Mouse (Mus musculus) heart, postnatal 0 days (tissue): ENCODE measurements at regions not wholly inside any gene's neighbourhood (a gene's known extent, or its start where the extent isn't known, plus 50 kb on each side); places are given as distances from the start of the nearest gene placed in this dataset.

Experiments used
- ATAC-seq: fragments of 200-750 bp; cut with Nextera tagmentation; 2 replicates; pipeline ENCODE4 v1.8.0; 2017; ENCODE audit warnings: low read depth, moderate number of reproducible peaks, moderate library complexity; ENCODE audit not compliant: insufficient read depth
- DNase-seq: peaks from one replicate; pipeline ENCODE4 v3.0.0-alpha.2; 2016; ENCODE audit warnings: low spot score
- H3K27ac ChIP-seq: fragments of 300-500 bp; sonication (generic); 2 replicates; pipeline ENCODE4 v1.5.1; 2014; ENCODE audit warnings: low read depth, mild to moderate bottlenecking
- H3K27me3 ChIP-seq: fragments of 300-500 bp; sonication (generic); 2 replicates; pipeline ENCODE4 v1.6.1; 2014; ENCODE audit warnings: low read length, mixed read lengths; ENCODE audit not compliant: control insufficient read depth, insufficient read depth
- H3K36me3 ChIP-seq: fragments of 300-500 bp; sonication (generic); replicated peaks from 2 replicates; pipeline ENCODE4 v1.6.1; 2014; ENCODE audit warnings: low read length, mixed read lengths; ENCODE audit not compliant: control insufficient read depth, insufficient read depth
- H3K4me1 ChIP-seq: fragments of 300-500 bp; sonication (generic); 2 replicates; pipeline ENCODE4 v1.6.1; 2014; ENCODE audit warnings: antibody characterized with exemption; ENCODE audit not compliant: control insufficient read depth, insufficient read depth
- H3K4me2 ChIP-seq: fragments of 300-500 bp; sonication (generic); 2 replicates; pipeline ENCODE4 v1.6.1; 2014; ENCODE audit warnings: low read depth, mild to moderate bottlenecking, low read length, moderate library complexity
- H3K4me3 ChIP-seq: fragments of 300-500 bp; sonication (generic); 2 replicates; pipeline ENCODE4 v1.5.1; 2014; ENCODE audit warnings: low read depth, low read length
- H3K9ac ChIP-seq: fragments of 300-500 bp; sonication (generic); replicated peaks from 2 replicates; pipeline ENCODE4 v1.6.1; 2014; ENCODE audit warnings: low read depth, low read length, mixed read lengths
- H3K9me3 ChIP-seq: fragments of 300-500 bp; sonication (generic); replicated peaks from 2 replicates; pipeline ENCODE4 v1.6.1; 2016; ENCODE audit warnings: low read length; ENCODE audit not compliant: control insufficient read depth
- CTCF ChIP-seq: IDR thresholded peaks from 2 replicates; pipeline ENCODE4 v1.5.1; 2016; ENCODE audit warnings: antibody characterized with exemption, control low read depth, low read depth
- EP300 ChIP-seq: IDR thresholded peaks from 2 replicates; pipeline ENCODE4 v1.6.1; 2016; ENCODE audit warnings: antibody characterized with exemption, low read depth
- WGBS: fragments of 180-500 bp; shearing (Covaris S2); extraction: QIAGEN DNeasy Blood & Tissue Kit; methylation state at CpG from one replicate; pipeline ENCODE4 v1.1.7; 2014; 5-methylcytosine and 5-hydroxymethylcytosine counted together

DNA sequence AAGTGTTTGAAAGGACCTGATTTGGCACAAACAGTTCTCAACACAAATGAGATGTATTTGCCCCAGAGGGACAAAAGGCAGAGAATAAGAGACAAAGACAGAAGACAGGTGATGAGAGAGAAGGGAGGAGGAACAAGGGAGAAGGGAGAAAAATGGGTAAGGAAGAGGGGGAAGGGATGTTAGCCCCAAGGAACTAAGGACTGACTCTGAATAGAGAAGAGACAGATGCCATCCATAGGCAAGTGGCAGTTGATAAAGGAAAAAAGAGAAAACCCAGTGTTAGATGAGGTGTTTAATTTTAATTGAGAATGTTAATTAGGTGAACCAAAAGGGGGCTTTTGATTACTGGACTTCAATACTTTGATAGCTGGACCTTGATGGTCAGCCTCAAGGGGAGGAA is 137.4 kb upstream of the B430305J03Rik start:
- DNase-seq (no peak), ATAC-seq (no peak)
- no peak overlapping the region for H3K9ac ChIP-seq
- no peak for TF ChIP-seq EP300
- TF ChIP-seq CTCF = no peak
- H3K9me3 ChIP-seq = no peaks in the 10 kb centered on the region
- no peak overlapping the region for H3K27ac ChIP-seq
- no peaks in the 10 kb centered on the region for H3K4me1 ChIP-seq
- H3K4me3 ChIP-seq = no peak overlapping the region
- no peaks in the 10 kb centered on the region for H3K36me3 ChIP-seq
- no peak overlapping the region for H3K4me2 ChIP-seq
- no peaks in the 10 kb centered on the region for H3K27me3 ChIP-seq

DNA sequence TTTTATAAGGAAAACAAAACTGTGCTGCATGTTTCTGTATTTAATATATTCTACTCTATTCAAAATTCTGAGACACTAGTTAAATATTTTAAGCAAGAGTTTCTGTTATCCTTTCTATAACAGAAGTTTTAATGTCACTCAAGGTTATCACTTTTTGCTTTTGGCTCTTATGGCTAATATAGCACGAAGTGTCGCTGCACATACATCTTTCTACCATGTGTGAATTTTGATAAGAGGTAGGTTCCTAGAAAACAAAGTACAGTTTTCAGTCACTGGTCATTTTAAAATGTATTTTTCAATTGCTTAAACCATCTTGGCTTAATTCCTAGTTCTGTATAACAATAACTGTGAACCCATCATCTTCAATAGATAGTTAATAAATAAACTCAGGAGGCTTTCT is 129.1 kb upstream of the B430305J03Rik start:
- Histone ChIP-seq H3K4me3 (no peak overlapping the region), H3K9me3 (no peaks in the 10 kb centered on the region), H3K27me3 (no peaks in the 10 kb centered on the region), H3K9ac (no peak overlapping the region), H3K4me2 (no peak overlapping the region), H3K27ac (no peak overlapping the region), H3K36me3 (no peaks in the 10 kb centered on the region), H3K4me1 (no peaks in the 10 kb centered on the region)
- TF ChIP-seq CTCF (no peak), EP300 (no peak)
- no peak for ATAC-seq
- no peak for DNase-seq
- WGBS = 69% methylated on average over 2 of the region's 2 CpGs

DNA sequence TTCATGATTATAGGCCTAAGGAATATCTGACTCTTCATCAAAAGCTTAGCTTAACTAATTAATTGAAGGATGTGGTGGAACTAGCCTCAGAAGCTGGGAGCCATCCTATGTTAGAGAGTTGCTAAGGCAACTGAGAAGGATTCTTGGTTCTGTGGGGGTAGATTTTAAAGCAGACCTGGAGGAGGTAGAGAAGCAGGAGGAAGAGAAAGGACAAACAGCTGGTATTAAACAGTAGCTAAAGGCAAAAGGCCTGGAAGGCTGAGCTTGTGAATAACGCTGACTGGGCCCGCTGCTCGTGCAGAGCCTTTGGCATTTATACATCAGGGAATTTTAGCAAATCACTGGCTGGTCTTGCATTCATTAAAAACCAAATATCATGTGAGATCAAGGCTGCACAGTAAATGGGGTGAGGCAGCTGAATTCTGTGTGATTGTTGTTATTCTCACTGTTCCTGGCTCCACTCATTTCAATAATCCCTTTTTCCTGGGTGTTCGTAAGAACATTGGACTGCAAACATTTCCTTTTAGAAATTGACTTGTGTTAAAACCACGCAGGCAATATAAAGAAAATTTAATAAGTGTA is 121.1 kb upstream of the B430305J03Rik start:
- no peak overlapping the region for H3K4me3 ChIP-seq
- H3K27me3 ChIP-seq = no peaks in the 10 kb centered on the region
- DNase-seq = no peak
- H3K36me3 ChIP-seq = no peaks in the 10 kb centered on the region
- 86% methylated on average over 5 of the region's 5 CpGs for WGBS
- no peak overlapping the region for H3K27ac ChIP-seq
- TF ChIP-seq CTCF = no peak
- TF ChIP-seq EP300 = no peak
- no peaks in the 10 kb centered on the region for H3K4me1 ChIP-seq
- no peaks in the 10 kb centered on the region for H3K9me3 ChIP-seq
- H3K4me2 ChIP-seq = no peak overlapping the region
- H3K9ac ChIP-seq = no peak overlapping the region
- ATAC-seq = no peak

DNA sequence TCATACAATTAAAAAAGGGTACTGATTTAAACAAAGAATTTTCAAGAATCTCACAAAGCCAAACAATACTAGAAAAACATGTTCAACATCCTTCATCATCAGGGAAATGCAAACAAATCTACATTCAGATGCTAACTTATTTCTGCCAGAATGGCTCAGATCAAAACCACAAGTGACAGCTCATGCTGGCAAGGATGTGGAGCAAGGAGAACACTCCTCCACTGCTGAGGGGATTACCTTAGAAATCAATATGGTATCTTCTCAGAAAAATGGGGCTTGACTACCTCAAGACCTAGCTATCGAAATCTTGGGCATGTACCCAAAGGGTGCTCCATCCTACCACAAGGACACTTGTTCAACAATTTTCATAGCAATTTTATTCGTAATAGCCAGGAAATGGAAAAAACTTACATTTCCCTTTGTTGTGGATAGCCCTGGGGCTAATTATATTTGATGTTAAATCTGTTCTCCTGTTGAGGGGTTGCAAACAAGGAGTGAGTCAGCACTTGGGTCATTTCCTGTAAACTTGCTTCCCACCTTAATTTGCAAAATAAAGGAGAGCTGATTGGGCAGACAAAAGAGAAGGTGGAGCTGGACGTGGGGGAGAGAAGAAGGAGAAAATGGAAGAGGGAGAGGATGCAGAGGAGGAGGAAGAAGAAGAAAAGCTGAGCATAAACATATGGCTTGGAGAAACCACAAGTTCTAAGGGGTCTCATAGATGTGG is 113.3 kb upstream of the B430305J03Rik start:
- 53% methylated on average over 3 of the region's 3 CpGs for WGBS
- no peak for ATAC-seq
- no peaks in the 10 kb centered on the region for H3K9me3 ChIP-seq

DNA sequence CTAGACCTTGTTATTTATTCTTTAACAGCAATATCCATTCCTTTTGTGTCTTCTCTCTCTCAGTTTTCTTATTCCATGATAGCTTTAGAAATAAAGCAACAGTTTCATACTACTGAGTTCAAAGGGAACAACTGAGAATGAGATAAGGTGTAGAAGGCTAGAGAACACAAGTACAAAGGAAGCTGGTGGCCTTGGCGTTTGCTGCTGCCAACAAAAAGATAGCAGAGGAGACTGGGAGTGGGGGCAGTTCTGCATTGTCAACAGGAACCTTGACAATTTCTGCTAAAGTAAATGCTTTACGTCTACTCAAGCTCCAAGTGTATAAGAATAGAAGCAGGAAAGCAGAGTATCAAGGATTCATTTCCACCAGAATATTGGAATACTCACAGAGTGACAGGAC is 109.3 kb upstream of the B430305J03Rik start:
- 11% methylated on average over 2 of the region's 2 CpGs for WGBS
- Histone ChIP-seq H3K36me3 (no peaks in the 10 kb centered on the region), H3K4me1 (no peaks in the 10 kb centered on the region), H3K9ac (no peak overlapping the region), H3K4me2 (no peak overlapping the region), H3K27me3 (no peaks in the 10 kb centered on the region), H3K27ac (no peak overlapping the region), H3K4me3 (no peak overlapping the region), H3K9me3 (no peaks in the 10 kb centered on the region)
- no peak for ATAC-seq
- no peak for DNase-seq
- TF ChIP-seq EP300 = no peak
- TF ChIP-seq CTCF = no peak

More for the DNA sequence above, 113.3 kb upstream of the B430305J03Rik start:
- H3K36me3 ChIP-seq = no peaks in the 10 kb centered on the region
- no peaks in the 10 kb centered on the region for H3K27me3 ChIP-seq
- no peak for DNase-seq
- H3K27ac ChIP-seq = no peak overlapping the region
- TF ChIP-seq EP300 (no peak), CTCF (no peak)
- H3K4me1 ChIP-seq = no peaks in the 10 kb centered on the region
- H3K4me2 ChIP-seq = no peak overlapping the region
- H3K4me3 ChIP-seq = no peak overlapping the region
- no peak overlapping the region for H3K9ac ChIP-seq

DNA sequence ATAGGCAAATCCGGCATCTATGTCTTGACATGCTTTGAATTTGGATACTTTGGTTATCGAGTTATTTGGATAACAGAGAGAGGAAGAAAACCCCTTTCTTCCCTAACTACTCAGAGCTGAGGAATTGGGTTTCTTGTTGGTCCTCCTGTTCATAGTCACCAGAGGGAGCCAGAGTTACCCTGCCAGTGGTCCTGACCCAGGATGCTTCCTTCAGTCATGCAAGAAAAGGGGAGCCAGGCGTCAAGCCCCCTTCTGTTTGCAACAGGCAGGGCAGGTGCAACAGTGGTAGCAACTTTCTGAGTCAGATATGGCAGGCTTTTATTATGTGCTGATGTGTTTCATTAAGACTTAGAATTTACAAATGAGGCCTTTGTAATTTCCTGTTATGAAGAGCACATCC is 101.4 kb upstream of the B430305J03Rik start:
- ATAC-seq (no peak), DNase-seq (peak; percentile 45)
- 19% methylated on average over 3 of the region's 3 CpGs for WGBS

More for the DNA sequence above, 101.4 kb upstream of the B430305J03Rik start:
- Histone ChIP-seq H3K4me1 (no peaks in the 10 kb centered on the region), H3K9ac (no peak overlapping the region), H3K9me3 (no peaks in the 10 kb centered on the region), H3K27me3 (no peaks in the 10 kb centered on the region), H3K4me3 (no peak overlapping the region), H3K36me3 (no peaks in the 10 kb centered on the region), H3K4me2 (no peak overlapping the region), H3K27ac (no peak overlapping the region)
- peak; percentile 64 for TF ChIP-seq CTCF
- TF ChIP-seq EP300 = no peak
